Mouse (Mus musculus): ENCODE measurements at regions not wholly inside any gene's neighbourhood (a gene's known extent, or its start where the extent isn't known, plus 50 kb on each side); places are given as distances from the start of the nearest gene placed in this dataset.

DNA sequence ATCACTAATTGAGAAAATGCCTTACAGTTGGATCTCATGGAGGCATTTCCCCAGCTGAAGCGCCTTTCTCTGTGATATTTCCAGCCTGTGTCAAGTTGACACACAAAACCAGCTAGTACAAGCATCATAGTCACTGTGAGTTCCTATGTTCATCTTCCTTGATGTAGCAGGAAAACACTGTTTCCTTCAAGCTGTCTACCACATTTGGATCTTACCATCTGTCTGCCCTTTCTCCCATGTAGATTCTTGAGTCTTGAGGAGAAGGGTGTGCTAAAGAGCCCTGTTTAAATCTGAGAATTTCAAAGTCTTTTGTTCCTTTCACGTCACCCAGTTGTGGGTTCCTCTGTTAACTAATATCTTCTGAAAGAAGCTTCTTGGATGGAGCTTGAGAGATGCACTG lies 721.5 kb downstream of the Epha4 start:
- no peak for TF ChIP-seq GATA1 (IDR thresholded peaks at IDR 0.05; ENCODE audit: borderline replicate concordance, low read length)
- TF ChIP-seq FLI1 (IDR thresholded peaks at IDR 0.05; ENCODE audit: low read length), result no peak
